Mouse (Mus musculus) c-Kit-negative CD71-positive TER-119-positive erythroid progenitor cells, embryonic 14.5 days (primary cell): Measurements from ENCODE around the gene Rpl18a.
"Not testable (repeated sequence)": the region's sequence is repeated elsewhere in the genome, so short reads cannot be mapped to it uniquely, and the experiment has no call there.

Source experiments
- DNase-seq: peaks from one replicate; pipeline ENCODE4 v3.0.0-alpha.2; 2013; ENCODE audit warnings: low read depth, low spot score

The Rpl18a gene

DNA sequence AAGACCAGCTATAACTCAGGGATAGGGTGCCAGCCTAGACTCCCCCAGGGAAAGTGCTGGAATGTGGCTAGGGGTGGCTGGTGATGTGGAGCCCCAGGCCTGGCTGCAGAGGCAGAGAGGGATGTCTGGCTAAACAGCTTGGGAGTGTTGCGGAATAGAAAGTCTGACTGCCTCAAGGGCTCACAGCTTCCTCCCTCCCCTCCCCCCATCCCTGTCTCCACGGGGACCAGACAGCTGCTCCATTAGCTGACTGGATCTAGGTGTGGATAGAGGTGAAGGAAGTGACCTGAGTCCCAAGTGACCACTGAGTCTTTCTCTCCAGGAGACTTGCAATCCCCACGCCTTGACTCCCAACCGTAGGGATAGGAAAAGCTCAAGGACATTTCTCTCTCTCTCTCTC is 5.9 kb upstream of the Rpl18a start:
- no peak for DNase-seq

- DNase-seq, result no peak
Observed at GRCm38 (mm10) chr8:70902211-70902610, 5.0 kb upstream of the Rpl18a start.

DNA sequence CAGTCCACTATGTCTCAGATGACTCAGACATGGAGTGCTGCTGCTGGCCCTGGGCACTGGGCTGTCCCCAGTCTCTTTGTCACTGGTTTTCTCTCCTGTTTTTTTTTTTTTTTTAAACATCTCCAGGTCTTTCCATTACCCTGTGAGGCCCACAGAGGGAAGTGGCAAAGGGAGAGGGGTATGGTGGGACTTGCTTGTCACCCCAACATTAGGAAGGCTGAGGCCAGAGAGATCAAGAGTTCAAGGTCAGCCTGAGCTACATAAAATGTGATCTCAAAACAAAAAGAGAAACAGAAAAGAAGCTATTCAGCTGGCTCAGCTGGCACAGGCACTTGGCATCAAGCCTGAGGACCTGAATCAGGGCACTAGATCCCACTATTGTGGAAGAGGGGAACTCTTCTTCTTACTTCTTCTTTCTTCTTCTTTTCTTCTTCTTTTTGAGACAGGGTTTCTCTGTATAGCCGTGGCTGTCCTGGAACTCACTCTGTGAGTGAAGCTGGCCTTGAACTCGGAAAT is 3.7 kb upstream of the Rpl18a start:
- DNase-seq, result no peak

GRCm38 (mm10) chr8:70899226-70899625 is 2.0 kb upstream of the Rpl18a start:
- no peak for DNase-seq

GRCm38 (mm10) chr8:70898661-70899198 is 1.5 kb upstream of the Rpl18a start:
- DNase-seq, result no peak

GRCm38 (mm10) chr8:70897681-70898413 is 635 bp upstream of the Rpl18a start:
- DNase-seq, result peak; percentile 75

GRCm38 (mm10) chr8:70896316-70897020 is 744 bp downstream of the Rpl18a start:
- DNase-seq, result no peak

DNA sequence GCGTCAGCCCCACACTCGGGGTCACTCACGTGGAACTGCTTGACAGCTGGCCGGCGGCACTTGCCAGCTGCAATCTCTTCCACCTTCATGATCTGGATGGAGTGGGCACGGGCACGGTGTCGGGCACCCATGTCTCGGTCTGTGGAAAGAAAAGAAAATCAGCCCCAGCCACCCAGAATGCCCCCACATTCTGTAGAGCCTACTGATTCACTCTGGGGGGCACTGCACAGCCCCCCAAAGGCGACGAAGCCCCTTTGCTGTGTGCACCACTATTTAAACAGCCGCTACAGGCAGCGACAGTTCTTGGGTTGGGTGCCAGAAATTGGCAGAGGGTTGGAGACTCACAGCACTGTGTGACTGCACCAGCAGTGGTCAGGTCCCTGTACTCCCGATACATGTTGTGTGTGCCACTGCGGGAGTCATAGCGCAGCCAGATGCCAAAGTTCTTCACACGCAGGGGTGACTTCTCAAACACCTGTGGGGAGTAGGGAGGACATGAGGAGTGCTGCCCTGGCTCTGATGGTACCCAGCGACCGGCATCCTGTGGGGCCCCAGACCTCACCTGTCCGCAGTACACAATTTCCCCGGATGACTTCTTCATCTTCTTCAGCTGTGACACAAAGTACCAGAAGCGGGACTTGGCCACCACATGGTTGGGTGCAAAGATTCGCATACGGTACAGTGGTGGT is 1.5 kb downstream of the Rpl18a start:
- DNase-seq, result not testable (repeated sequence)

GRCm38 (mm10) chr8:70894771-70895545 is 2.3 kb downstream of the Rpl18a start:
- no peak for DNase-seq

DNA sequence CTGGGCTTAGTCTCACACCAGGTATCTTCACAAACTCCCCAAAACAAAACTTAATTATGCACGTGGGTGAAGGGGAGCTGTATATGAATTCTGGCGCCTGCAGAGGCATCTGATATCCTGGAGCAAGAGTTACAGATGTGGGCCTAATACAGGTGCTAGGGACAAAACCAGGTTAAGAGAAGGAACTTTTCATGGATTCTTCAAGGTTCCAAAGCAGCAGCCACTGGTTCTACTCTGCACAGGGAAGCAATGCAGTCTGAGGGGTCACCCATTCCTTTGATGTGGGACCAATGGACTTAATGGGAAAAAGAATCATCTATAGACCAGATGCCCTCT is 2.9 kb downstream of the Rpl18a start:
- no peak for DNase-seq

- peak; percentile 61 for DNase-seq
Observed at GRCm38 (mm10) chr8:70893656-70894384, 3.4 kb downstream of the Rpl18a start.

DNA sequence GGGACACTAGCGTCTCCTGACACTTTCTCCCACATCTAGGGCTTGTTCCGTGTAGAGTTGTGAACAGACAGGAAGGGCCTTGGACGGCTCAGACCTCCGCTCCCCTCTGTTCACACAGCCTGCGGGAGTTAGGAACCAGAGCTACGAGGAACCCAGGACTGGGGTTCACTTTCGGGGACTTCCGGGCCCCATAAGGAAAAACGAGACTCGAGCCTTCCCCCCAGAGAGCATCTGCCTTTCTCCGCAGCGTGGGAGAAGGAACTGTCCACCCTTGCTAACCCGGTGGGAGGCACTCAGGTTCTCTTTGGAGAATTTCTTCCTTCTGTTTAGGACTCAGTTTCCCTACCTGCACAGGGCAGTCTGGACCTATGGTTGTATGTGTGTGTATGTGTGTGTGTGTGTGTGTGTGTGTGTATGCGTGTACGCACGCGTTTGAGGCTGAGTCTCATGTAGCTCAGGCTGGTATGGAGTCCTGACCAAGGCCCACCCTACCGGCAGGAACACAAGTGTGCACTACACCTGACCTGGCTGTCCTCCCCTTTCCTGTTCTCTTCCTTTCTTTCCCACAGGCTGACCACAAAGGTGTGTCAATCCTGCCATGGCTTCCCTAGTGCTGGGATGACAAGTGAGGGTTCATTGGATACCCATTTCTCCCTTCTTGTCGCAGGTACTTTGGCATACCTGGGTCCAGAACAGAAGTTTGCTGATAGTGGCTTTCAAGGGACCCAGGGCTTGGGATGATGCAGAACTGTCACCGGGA is 4.1 kb downstream of the Rpl18a start:
- DNase-seq, result no peak

DNA sequence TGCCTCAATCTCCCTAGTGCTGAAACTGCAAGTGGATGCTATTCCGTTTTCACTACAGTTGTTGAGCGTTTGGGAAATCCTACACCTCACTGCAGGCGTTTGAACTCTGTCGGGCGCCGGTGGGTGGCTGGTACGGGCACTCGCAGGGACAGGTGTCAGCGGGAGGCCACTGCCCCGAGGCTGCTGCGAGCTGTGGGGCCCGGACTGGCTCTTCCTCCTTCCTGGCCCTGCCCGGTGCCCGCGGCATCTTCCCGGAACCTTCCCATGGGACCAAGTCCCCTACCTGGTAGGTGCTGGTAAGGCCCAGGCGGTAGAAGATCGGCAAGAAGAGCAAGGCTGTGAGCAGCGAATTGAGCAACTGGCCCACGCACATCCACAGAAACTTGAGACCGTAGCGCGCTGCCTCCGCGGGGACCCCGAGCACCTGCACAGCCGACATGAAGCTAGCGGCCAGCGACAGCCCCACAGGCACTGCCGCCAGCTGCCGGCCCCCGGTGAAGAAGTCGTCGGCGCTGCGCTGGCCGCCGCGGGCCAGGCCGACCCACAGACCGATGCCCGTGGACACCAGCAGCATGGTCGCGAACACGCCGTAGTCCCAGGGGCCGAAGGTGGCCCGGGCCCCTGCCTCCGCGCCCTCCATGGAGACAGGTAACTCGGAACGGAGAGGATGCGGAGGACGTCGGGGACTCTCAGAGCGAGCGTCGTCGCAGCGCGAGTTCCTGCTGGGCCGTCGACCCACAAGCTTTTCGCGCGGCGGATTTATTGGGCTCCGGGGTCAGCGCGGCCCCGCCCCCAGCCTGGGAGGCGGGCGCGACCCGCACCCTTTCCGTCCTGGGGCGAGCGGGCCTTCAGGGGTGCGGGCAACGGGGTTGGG is 5.0 kb downstream of the Rpl18a start, which contains the start of gene Slc5a5:
Gene Slc5a5 (minus strand): TSS at position 736 of the 874 bp plus-strand sequence.
- no peak for DNase-seq

GRCm38 (mm10) chr8:70891356-70891755 is 5.9 kb downstream of the Rpl18a start:
- DNase-seq, result no peak

GRCm38 (mm10) chr8:70890656-70891055 is 6.6 kb downstream of the Rpl18a start:
- no peak for DNase-seq

GRCm38 (mm10) chr8:70887669-70888068 is 9.5 kb downstream of the Rpl18a start:
- peak; percentile 60 for DNase-seq

GRCm38 (mm10) chr8:70885612-70886011 is 11.6 kb downstream of the Rpl18a start:
- DNase-seq, result no peak

DNA sequence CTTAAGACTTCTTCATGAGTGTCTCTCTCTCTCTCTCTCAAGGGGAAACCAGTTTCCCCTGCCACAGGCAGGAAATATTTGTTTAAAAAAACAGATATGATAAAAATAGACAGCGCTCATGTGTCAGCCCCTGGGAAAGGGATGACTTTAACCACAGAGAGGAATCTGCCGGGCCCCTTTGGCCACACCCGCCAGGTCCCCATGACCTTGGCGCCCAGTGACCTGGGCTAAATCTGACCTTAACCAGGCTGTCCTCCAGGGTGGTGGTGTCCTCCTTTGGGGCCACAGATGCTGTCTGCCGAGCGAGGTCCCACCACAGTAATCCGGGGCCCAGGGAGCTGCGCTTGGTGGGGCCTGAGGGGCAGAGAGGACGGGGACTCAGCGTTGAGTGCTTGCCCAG is 12.5 kb downstream of the Rpl18a start:
- DNase-seq, result no peak

DNA sequence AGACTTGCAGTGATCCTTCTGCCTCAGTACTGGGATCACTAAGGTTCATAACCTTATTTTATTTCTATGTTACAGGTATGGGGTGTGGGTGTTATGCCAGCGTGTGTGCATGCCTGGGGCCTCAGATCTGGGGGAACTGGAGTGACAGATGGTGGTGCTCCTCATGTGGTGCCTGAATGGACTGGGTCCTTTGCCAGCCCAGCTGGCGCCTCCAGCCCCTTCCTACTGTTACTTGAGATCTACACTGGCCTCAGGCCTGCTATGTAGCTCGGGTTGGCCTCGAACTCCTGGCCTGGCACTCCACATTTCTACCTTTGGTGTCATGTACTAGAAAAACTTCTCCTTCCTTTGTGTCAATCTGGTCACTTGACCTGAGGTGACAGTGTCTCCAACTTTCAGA is 13.0 kb downstream of the Rpl18a start:
- DNase-seq, result no peak
